Mouse (Mus musculus) embryonic fibroblast, embryonic 13.5 days (primary cell): ENCODE results near the gene Lyrm7.

Experiments used
- CTCF ChIP-seq: IDR thresholded peaks from 2 replicates; pipeline ENCODE4 v1.5.1; 2011; ENCODE audit warnings: mild to moderate bottlenecking, control low read depth, low read length, moderate library complexity, borderline replicate concordance; ENCODE audit not compliant: insufficient read depth
- POLR2A ChIP-seq: IDR thresholded peaks from 2 replicates; pipeline ENCODE4 v1.6.1; 2011; ENCODE audit warnings: low read depth, mild to moderate bottlenecking, control low read depth, low read length, moderate library complexity

DNA sequence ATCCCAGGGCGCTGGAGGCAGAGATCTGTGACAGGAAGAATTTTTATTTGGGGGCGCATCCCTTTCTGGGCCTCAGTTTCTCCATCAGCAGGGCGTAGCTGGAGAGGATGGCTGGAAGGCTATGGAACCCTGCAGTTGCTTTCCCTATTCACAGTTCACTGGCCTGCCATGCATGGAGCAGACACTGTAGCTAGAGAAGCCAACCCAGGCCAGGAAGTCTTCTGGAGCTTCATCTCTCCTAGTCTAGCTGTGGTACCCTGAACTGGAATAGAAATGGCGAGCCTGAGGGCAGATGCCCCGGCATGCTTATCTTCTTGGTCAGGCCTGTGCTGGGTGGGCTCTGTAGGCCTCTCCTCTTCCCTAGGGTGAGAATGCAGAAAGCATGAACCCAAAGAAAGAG lies 42.6 kb upstream of the Lyrm7 start:
- TF ChIP-seq POLR2A (no peak), CTCF (no peak)
